Comparison of ENCODE assay signal across 29 mouse cellular contexts in the genomic region with DNA sequence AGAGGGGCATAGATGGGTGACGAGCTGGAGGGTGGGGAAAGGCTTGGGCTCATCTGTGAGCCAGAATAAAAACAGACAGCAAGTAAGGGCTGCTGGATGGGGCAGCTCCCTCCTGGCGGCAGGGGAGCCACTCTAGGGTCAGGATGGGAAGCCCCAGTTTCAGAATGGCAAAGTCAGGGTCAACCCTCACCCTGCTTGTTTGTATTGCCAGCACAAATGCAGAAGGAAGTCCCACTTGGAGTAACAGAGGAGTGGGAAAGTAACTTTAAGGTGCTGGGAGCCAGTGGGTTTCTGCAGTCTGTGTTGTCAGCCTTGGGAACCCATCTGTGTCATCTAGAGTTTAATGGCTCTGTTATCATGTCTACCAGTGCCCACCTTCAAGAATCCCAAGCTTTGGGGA.
"Had no signal": no experiment of that assay in that cellular context is flagged by ENCODE, and none has a peak within 500 bp of the region (broad histone marks: within the 10 kb centered on the region; RNA-seq: fewer than 3 reads in every experiment).

No protein-coding gene starts in this region.

- H3K27me3 ChIP-seq: heart, embryonic 13.5 days; heart, embryonic 15.5 days; hindbrain, embryonic 12.5 days; hindbrain, embryonic 13.5 days; hindbrain, embryonic 15.5 days; intestine, embryonic 15.5 days; kidney, embryonic 15.5 days had no signal

- DNase-seq: heart, adult 2 months; heart, postnatal 10 days; heart, postnatal 14 days; heart, postnatal 4 days; kidney, adult 11 months; kidney, adult 18-20 months; kidney, adult 2 months; kidney, adult 8-10 months; kidney, adult 9 months; kidney, postnatal 10 days; kidney, postnatal 14 days; kidney, postnatal 25 days; kidney, postnatal 36 days; kidney, postnatal 4 days; layer of hippocampus, adult 9-11 months; layer of hippocampus, postnatal 36 days had no signal

- H3K4me3 ChIP-seq: heart, adult 2 months; heart, embryonic 12.5 days; heart, embryonic 13.5 days; heart, embryonic 15.5 days; hindbrain, embryonic 10.5 days; hindbrain, embryonic 12.5 days; hindbrain, embryonic 13.5 days; hindbrain, embryonic 15.5 days; intestine, embryonic 15.5 days; kidney, embryonic 15.5 days; layer of hippocampus, adult 2 months had no signal

- H3K27ac ChIP-seq: heart, adult 2 months; heart, embryonic 13.5 days; heart, embryonic 15.5 days; hindbrain, embryonic 10.5 days; hindbrain, embryonic 12.5 days; hindbrain, embryonic 13.5 days; hindbrain, embryonic 14.5 days; hindbrain, embryonic 15.5 days; hindbrain, postnatal 0 days; intestine, embryonic 15.5 days; kidney, embryonic 15.5 days; kidney, postnatal 0 days; layer of hippocampus, adult 2 months had no signal

- H3K36me3 ChIP-seq: heart, embryonic 12.5 days; heart, embryonic 15.5 days; hindbrain, embryonic 12.5 days; intestine, embryonic 15.5 days had no signal

- H3K9me3 ChIP-seq: heart, embryonic 12.5 days; heart, embryonic 13.5 days; heart, embryonic 15.5 days; hindbrain, embryonic 10.5 days; hindbrain, embryonic 12.5 days; hindbrain, embryonic 13.5 days; hindbrain, embryonic 15.5 days; intestine, embryonic 15.5 days; kidney, embryonic 15.5 days had no signal

- H3K4me1 ChIP-seq: heart, embryonic 12.5 days; heart, embryonic 13.5 days; heart, embryonic 15.5 days; hindbrain, embryonic 10.5 days; hindbrain, embryonic 12.5 days; hindbrain, embryonic 13.5 days; hindbrain, embryonic 15.5 days; intestine, embryonic 15.5 days; kidney, embryonic 15.5 days had no signal
